Mouse (Mus musculus) B cell, adult 2 months (primary cell): ENCODE results near the gene Spg11.
"Not testable (repeated sequence)": the region's sequence is repeated elsewhere in the genome, so short reads cannot be mapped to it uniquely, and the experiment has no call there.

Experiments
- DNase-seq, 2 experiments: peaks; one replicate each; pipeline ENCODE4 v3.0.0; 2022

The Spg11 gene

GRCm38 (mm10) chr2:122143111-122143510 is 24.9 kb upstream of the Spg11 start:
- no peak for DNase-seq

- no peak for DNase-seq
Measured at GRCm38 (mm10) chr2:122141332-122141967, 23.3 kb upstream of the Spg11 start.

GRCm38 (mm10) chr2:122140815-122141214 is 22.6 kb upstream of the Spg11 start:
- no peak for DNase-seq

GRCm38 (mm10) chr2:122137839-122138465 is 19.8 kb upstream of the Spg11 start:
- no peak for DNase-seq

- DNase-seq = no peak
Measured at GRCm38 (mm10) chr2:122132618-122133017, 14.4 kb upstream of the Spg11 start.

- no peak for DNase-seq
Measured at GRCm38 (mm10) chr2:122132078-122132477, 13.9 kb upstream of the Spg11 start.

GRCm38 (mm10) chr2:122127635-122128034 is 9.4 kb upstream of the Spg11 start:
- no peak for DNase-seq

GRCm38 (mm10) chr2:122126765-122127347 is 8.7 kb upstream of the Spg11 start:
- no peak for DNase-seq

GRCm38 (mm10) chr2:122125680-122126572 is 7.7 kb upstream of the Spg11 start:
- no peak for DNase-seq

GRCm38 (mm10) chr2:122116888-122117287 is 1.3 kb downstream of the Spg11 start:
- DNase-seq = no peak

- no peak for DNase-seq
Measured at GRCm38 (mm10) chr2:122109714-122110113, 8.5 kb downstream of the Spg11 start.

- no peak for DNase-seq
Measured at GRCm38 (mm10) chr2:122108101-122108500, 10.1 kb downstream of the Spg11 start.

- DNase-seq = peak; percentile 65 to 72
Measured at GRCm38 (mm10) chr2:122102070-122102469, 16.1 kb downstream of the Spg11 start.

- not testable (repeated sequence) for DNase-seq
Measured at GRCm38 (mm10) chr2:122097686-122098085, 20.5 kb downstream of the Spg11 start.

- no peak for DNase-seq
Measured at GRCm38 (mm10) chr2:122093844-122094243, 24.3 kb downstream of the Spg11 start.

- no peak for DNase-seq
Measured at GRCm38 (mm10) chr2:122086446-122086845, 31.7 kb downstream of the Spg11 start.

- DNase-seq = no peak
Measured at GRCm38 (mm10) chr2:122081728-122082456, 36.3 kb downstream of the Spg11 start.

- DNase-seq = peak; percentile 78 to 79
Measured at GRCm38 (mm10) chr2:122069922-122070321, 48.3 kb downstream of the Spg11 start.

- peak; percentile 37 to 42 for DNase-seq
Measured at GRCm38 (mm10) chr2:122069144-122069912, 48.9 kb downstream of the Spg11 start.

GRCm38 (mm10) chr2:122066241-122066640 is 51.9 kb downstream of the Spg11 start:
- DNase-seq = no peak

- no peak for DNase-seq
Measured at GRCm38 (mm10) chr2:122065200-122065969, 52.8 kb downstream of the Spg11 start.
